Mouse (Mus musculus) spleen, adult 18-20 months (tissue): ENCODE data around the gene Zfp652.
A peak's percentile ranks its signal among the peaks of the same experiment; 100 is the strongest.

Experiments used
- DNase-seq, 2 experiments: peaks; one replicate each; pipeline ENCODE4 v3.0.0; 2022; ENCODE audit warnings: mixed read lengths in 2 of 2

The Zfp652 gene

DNA sequence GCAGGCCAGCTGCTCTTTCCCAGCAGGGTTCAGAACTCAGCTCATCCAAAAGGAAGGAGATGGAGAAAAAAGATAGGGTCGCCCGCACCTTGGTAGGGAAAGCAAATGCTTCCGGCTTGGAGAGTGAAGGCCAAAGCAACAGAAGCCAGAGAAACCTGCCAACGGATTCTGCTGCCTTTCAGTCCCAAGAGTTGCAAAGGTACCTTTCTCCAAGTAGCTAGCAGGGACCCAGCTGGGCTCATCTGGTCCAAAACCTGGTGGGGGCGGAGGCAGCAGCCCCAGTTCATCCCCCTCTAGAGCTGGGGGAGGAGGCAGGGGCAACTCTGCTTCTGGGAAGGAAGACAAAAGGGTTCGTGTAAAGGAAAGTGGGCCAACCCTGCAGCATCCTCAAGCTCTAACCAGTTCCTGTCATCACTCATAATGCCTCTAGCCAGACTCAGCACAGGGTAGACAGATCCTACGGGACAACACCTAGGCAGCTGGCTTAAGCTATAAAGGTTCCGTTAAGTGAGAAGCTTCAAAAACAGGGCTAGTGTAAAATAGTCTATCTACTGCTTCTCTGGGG, 120.6 kb downstream of the Zfp652 start:
- no peak for DNase-seq

DNA sequence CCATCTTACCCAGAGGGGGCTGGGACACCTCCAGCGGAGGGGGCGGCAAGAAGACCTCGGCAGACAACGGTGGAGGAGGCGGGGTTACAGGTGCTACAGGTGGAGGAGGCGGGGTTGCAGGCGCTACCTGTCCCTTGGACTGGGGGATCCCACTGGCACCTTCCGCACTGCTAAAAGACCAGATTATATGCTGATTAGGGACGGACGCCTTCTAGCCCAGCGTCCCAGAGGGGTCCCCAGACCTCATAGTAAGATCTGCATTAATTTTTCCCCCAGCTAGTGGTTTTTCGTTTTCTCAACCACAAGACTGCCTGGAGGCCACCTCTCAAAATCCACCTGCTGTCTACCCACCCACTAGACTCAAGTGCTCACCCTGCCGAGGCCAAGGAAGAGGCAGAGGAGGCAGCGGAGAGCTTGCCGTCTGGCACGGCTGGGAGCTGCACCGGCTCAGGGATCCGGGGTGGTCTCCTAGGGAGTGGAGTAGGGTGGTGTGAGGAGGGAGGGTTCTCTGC, 121.2 kb downstream of the Zfp652 start:
- DNase-seq, result peak; percentile 25 to 26

DNA sequence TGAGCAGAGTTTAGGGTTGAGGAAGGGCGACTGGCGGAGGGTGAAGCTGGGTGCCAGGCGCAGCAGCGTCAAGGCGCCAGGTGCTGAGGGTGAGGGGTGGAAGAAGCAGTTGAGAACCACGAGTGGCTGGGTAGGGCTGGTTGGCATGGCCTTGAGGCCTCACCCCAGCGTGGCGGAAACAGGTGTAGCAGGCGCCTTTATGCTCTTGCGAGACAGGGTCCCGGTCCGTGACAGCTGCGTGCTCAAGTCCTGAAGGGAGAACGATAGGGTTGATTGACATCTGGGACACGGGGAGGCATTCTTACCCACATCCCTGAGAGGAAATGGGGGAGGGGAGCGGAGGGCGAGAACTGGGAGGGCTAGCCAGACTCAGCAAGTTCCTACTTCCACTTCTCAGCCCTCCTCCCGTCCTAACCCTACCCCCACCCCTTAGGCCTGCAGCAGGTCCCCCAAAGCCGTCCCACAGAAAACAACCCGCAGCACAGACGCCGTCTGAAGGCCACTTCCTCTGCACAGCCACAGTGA, 121.7 kb downstream of the Zfp652 start:
- peak; percentile 75 to 76 for DNase-seq

DNA sequence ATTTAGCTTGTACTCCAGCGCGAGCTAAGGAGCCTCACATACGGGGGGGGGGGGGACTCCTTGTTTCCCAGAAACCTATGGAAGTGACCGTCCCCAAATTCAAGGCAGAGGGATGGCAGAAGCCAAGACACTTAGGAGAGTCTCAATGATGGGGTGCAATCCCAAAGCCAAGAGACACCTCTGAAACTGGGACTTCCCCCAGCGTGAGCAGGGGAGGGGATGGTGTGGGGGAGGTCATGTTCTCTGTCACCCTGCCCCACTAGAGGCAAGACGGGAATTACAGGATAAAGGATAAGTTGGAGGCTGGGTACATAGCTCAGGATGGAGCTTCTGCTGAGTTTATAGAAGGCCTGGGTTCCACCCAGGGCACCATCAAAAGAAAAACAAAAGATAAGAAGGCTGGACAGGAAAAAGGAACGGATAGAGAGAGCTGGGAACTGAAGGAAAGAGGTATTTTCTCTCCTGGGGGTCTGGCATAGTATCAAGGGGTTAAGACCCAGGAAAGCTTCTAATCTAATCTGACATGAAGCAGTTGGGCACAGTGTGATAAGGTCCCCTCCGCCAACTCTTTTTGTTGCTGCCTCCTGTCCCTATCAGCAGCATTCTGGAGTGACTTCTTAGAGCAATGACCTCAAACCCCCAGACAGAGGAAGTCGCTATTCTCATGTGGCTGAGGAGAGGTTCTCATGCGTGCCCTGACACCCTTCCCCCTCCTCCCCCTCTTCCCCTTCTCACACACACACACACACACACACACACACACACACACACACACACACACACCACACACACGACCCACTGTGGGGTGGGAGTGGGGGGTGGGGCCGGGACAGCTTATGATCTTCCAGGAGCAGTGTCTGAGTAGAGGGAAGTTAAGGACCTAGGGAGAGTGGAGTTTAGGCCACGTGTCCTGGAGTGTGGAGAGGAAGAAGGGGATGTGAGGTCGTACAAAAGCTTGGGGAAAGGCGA, 122.6 kb downstream of the Zfp652 start:
- DNase-seq, result peak; percentile 60 to 61

DNA sequence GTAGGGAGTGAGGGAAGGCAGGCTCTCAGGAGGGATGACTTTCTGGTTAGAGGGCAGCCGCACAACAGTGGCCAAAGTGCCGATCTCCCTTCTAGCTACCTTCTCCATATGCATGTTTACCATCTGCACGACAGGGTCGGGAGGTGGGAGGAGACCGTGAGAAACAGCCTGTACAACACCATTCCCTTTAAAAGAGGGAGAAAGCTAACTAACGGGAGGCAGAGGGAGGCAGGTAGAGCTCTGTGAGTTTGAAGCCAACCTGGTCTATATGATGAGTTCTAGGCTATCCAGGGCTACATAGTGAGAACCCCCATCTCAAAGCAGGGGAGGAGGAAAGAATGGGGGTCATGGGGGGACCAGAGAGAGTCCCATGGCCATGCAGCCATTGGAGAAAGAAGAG, 123.4 kb downstream of the Zfp652 start:
- no peak for DNase-seq

DNA sequence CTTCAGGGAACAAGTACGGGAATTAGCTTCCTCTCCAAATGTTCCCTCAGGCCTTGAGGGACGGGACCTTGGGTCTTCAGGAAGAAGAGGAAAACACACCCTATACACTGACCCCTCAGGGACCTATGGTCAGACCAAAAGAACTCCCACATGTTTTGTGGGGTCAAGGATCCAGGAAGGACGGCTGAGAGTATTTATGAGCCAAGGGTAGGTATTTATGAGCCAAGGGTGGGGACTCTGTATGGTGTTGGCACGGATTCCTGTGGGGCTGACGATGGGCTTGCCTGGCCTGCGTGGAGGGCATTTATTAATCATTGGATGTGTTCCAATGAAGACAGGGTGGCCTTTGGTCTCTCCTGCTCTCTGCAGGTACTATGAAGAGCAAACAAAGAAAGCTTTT, 124.0 kb downstream of the Zfp652 start:
- DNase-seq, result no peak

DNA sequence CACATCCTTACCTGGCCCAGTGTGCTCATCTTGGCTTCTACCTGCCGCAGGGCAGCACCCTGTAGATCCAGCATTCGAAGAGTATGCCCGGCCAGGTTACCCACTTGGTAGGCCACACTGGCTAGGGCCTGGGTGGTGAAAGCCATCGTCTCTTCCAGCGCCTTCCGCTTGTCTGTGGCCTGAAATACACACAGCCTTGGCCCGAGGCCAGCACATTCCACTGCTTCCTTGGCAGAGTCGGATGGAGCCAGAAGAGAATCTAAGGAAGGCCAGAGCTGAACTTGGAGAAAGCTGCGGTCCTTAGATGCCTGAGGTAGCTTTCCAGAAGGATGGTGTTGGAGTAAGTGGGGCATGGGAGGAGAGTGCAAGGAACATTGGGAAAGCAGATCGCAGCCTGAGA, 124.6 kb downstream of the Zfp652 start, which contains the start of gene Gngt2:
TSS of gene Gngt2 (plus strand) at position 158 of the 400 bp plus-strand sequence.
- no peak for DNase-seq

DNA sequence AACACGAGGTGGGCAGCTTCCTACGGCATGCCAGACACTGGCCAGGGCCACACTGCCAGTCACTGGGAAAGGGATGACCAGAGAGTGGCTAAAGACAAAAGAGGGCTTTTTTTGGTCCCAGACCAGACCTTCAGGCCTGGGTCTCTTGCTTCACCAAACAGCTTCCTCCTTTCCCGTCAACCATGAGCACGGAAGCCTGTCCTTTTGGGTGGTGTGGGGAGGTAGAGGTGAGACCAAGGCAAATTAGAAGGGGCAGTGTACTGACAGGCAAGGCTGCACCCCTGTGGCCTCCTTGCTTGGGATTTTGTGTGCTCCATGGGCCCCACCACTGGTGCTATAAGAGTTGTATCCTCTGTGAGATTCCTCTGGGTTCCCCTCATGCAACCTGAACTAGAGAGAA, 126.1 kb downstream of the Zfp652 start:
- no peak for DNase-seq

DNA sequence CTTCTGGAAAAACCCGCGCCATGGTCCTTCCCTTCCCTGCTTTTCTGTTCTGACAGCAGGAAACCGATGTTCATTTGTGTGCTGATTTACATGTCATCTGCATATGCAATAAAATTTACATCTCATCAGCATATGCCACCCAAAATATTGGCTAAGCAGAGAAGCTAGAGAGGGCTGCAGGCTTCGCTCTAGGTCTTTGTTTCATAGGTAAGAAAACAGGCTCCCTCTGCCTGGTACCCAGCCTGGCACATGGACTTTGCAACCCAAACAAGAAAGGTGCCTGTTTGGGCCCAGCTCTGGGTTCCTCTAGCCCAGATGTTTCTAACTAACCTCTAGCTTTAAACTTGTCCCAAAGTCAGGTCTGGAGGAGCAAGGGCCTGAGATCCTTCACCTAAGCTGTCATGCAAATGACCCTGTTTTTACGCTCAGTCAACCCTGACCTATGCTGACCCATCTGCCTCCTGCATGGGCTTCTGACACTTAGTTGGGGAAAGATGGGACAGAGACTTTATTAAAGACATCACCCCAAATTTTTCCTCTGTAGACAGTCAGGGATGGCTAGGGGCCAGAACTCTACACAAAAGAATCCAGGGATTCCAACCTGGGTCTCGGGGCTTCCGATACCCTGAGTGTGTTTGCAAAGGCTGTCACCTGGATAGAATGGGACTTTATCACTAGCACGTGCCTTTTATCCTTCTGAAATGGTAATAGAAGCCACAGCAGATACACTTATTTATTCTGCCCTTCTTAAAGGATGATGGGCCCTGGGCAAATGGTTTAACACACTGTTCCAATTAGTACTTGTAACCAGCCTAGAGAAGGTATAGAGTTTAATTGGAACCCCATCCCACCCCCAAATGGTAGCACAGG, 126.8 kb downstream of the Zfp652 start:
- no peak for DNase-seq

DNA sequence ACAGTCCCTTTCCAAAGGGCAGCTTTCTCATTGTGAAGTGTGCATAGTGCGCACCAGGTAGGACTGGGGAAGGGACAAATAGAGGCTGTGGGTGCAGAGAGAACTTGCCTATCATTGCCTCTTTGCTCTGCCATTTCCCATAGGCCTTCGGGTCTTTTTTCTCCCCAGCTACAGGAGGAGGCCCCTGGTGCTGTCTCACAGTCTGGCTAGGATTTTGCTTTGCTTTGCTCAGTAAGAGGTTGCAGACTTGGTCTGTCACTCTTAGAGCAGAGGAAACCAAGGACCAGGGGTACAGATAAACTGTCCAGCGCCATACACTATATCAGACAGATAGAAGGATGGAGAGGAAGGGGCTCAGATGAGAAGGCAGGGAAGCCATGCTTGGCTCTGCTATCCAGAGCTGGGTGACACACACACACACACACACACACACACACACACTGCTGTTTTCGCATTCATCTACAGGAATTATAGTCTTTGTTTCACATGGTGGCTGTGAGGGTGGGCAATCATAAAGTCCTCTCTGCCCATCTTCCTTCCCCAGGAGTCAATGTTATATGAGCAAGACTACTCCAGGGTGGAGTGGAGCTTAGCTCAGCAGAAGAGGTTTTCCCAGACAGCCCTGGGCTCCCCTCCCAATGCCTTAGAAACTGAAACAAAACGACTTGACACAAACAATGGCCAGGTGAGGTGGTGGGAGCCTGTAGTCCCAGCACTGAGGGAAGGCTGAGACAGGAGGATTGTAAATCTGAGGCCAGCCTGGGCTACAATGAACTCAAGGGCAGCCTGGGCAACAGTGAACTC, 128.4 kb downstream of the Zfp652 start:
- no peak for DNase-seq

DNA sequence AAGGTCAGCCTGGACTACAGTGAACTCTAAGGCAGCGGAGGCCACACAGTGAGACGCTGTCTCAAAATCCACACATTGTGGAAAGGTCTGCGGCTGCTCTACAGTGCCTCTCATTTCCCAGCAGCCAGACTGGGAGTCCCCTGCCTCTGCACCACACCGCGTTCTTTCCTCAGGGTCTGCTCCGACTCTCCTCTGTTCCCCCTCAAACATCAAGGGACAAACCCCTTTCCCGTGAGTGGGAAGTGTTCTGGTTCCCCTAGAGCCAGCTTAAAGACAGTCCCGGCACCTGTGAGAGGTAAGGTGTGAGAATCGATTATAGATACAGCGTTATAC, 129.0 kb downstream of the Zfp652 start:
- DNase-seq, result no peak

DNA sequence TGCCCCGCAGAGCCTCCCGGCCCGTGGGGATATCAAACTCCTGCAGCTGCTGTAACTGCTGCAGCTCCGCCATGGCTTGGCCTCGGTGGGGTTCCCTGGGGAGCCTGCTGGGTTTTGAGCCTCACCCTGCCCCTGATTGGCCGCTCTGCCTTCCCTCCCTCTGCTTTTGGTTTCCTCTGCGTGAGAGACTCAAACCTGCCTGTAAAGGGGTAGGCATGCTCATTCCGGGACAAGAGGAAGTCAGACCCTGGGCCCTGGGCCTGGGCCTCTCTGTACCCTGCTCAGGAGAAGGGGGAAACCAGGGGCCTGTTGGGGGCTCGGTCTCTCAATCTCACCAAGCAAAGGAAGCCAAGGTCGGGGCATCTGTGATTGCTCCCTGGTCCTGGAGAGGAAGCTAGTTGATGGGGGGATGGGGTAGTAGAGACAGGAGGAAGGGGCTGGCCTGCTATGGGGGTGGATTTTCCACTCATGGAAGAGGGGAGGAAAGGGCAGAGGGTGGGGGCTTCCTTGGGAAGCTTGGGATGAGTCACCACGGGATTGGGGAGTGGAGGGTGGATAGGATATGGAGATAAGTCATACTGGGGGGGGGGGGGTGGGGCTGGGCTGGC, 129.7 kb downstream of the Zfp652 start, which contains the start of gene Abi3:
TSS of gene Abi3 (minus strand) at position 403 of the 608 bp plus-strand sequence.
- DNase-seq, result peak; percentile 75 to 76

DNA sequence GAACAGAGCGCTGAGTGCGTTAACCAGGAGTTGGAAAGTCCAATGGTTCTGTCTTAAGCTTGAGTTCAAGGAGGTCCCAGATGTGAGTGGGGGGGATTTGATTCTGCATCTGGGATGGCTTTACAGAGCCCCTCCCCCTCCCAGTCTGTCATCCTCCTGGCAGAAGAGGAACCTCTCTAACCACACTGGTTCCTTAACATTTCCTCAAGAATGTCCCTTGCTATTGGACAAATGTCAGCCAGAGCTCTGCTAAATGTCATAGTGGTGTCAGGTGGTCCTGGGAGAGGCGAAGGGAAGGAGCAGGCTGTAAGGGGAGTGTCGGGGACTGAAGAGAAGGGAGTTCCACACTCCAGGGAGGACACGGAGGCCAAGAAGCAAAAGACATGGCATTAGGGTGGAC, 130.5 kb downstream of the Zfp652 start:
- DNase-seq, result no peak

DNA sequence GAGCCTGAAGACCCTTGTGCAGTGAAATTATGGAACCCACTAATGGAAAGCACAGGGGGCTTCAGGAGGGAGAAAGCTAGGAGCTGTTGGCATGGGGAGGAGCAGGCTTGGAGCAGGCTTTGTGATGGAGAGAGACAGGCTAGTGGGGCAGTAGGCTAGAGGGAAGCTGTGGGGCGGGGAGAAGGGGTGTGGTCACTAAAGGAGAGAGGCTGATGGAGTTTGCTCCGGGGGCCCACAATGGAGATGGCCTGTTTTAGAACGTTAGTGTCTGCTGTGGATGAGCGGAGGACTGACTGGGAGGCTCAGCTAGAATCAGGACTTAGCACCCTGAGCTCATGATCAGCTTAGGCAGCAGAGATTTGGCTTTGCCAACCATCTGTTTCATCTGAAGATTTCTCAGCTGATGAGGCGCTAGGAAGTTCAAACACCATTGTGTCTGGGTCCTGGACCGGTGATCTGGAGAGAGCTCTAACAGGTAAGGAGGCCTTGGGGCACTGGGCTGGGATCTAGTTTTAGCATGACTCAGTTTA, 131.0 kb downstream of the Zfp652 start:
- no peak for DNase-seq

DNA sequence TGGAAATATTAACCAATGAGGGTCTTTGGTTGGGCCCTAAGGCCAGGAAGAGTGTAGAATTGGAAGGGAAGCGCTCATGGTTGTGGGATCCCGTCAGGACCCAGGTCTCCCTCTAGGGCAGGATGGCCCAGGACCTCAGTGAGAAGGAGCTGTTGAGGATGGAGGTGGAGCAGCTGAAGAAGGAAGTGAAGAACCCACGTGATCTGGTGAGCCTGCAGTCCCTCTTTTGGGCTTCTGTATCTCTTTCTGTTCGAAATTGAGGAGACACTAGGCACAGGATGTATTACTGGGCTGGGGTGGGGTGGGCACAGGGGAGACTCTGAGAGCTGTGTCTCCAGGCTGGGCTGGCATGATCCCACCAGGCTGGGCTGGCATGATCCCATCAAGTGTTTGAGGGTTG, 132.5 kb downstream of the Zfp652 start:
- no peak for DNase-seq

DNA sequence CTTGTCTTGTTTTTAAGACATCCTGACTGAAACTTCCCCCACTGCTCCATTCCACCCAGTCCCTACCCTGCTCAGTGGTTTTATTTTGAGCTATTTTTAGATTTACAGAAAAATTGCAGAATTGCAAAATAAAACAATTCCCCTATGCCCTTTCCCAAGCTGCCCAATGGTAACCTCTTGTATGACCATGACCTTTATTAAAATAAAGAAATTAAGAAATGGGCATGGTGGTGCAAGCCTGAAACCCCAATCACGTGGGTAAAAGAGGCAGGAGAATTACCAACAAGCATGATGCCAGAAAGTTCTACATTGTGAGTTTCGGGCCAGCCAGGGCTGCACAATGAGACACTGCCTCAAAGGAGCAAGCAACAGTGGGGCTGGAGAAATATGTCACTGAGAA, 138.4 kb downstream of the Zfp652 start:
- no peak for DNase-seq

DNA sequence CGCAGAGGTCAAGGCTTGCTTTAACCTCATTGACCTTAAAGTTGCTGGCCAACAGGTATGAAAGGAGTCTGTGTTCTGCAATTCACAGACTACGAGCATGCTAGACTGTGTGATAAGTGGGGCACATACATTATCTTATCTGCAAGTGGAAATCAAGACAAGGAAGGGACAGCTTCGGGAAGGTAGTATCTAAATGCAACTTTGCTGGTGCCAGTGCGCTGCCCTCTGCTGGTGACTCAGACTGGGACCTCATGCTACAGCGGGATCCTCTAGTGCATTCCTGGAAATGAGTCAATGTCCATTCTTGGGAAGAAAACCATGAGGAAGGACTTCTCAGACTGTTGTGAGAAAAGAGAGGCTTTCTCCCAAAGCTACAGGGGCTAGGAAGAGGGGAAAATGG, 141.2 kb downstream of the Zfp652 start:
- DNase-seq, result peak; percentile 55 to 80

DNA sequence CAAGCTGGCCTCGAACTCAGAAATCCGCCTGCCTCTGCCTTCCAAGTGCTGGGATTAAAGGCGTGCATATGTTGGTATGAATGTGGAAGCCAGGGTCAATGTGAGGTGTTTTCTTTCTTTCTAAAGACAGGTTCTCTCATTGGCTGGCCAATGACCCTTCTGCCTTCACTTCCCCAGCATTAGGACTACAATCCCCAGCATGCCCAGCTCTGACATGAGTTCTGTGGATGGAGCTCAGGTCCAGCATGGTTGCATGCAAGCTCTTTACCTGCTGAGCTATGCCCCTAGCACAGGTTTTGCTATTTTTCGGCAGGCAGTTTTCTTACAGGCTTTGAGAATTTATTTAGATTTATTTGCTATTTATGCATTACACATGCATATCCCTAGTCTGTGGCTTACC, 144.8 kb downstream of the Zfp652 start:
- DNase-seq, result no peak

DNA sequence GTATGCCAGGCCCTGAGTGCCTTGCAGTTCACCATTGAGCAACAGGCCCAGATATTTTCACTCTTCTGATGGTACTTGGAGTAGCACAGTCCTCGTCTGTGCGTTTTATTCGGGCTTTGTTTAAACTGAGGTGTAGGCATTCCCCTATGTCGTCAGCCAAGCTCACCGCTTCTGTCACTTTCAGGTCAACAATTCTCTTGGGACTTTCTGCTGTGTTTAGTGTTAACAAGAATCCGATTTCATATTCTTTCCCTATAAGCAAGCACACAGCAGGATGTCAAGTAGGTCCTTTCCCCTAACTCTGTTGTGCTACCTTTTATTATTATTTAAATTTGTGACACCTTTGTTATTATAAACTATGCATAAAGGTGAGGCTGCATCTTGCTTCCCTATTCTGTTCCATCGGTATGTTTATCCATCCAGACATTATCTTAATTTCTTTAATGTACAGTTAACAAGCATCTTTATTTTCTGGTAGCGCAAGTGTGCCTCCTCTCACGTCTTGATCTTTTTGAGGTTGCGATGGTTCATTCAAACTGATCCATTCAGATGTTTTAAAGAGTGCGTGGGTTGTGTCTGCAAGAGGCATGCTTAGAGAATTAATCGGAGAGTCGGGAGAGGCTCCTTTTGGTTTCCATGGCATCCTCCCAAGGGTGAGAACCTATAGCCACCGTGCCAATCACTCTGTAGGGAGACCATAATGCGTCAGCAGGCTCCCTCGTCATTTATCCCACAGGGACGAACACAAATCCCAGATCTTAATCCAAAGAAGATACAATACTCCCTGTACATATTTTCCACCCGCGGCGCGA, 145.4 kb downstream of the Zfp652 start:
- DNase-seq, result no peak
